Mouse (Mus musculus): ENCODE data around the gene Slc43a2.
"Not testable (repeated sequence)": the region's sequence is repeated elsewhere in the genome, so short reads cannot be mapped to it uniquely, and the experiment has no call there.

Slc43a2 gene

GRCm38 (mm10) chr11:75551961-75552441 is 20.5 kb downstream of the Slc43a2 start:
- no peak for DNase-seq

- no peak for DNase-seq
Measured at GRCm38 (mm10) chr11:75552906-75553482, 21.5 kb downstream of the Slc43a2 start.

GRCm38 (mm10) chr11:75556006-75556405 is 24.5 kb downstream of the Slc43a2 start:
- not testable (repeated sequence) for DNase-seq

- DNase-seq: no peak
Measured at GRCm38 (mm10) chr11:75557142-75557541, 25.6 kb downstream of the Slc43a2 start.

GRCm38 (mm10) chr11:75558101-75558500 is 26.6 kb downstream of the Slc43a2 start:
- no peak for DNase-seq

- no peak for DNase-seq
Measured at GRCm38 (mm10) chr11:75559870-75560504, 28.5 kb downstream of the Slc43a2 start.

GRCm38 (mm10) chr11:75560530-75561409 is 29.3 kb downstream of the Slc43a2 start:
- no peak for DNase-seq

GRCm38 (mm10) chr11:75561410-75561791 is 29.9 kb downstream of the Slc43a2 start:
- no peak for DNase-seq

- no peak for DNase-seq
Measured at GRCm38 (mm10) chr11:75562840-75563239, 31.3 kb downstream of the Slc43a2 start.

- no peak for DNase-seq
Measured at GRCm38 (mm10) chr11:75563851-75564548, 32.5 kb downstream of the Slc43a2 start.

- no peak for DNase-seq
Measured at GRCm38 (mm10) chr11:75565849-75566248, 34.4 kb downstream of the Slc43a2 start.

- DNase-seq: no peak
Measured at GRCm38 (mm10) chr11:75566276-75567196, 35.0 kb downstream of the Slc43a2 start.

- no peak for DNase-seq
Measured at GRCm38 (mm10) chr11:75567346-75568114, 36.0 kb downstream of the Slc43a2 start.

GRCm38 (mm10) chr11:75568115-75568511 is 36.6 kb downstream of the Slc43a2 start:
- no peak for DNase-seq

- DNase-seq: no peak
Measured at GRCm38 (mm10) chr11:75568962-75569361, 37.5 kb downstream of the Slc43a2 start.

GRCm38 (mm10) chr11:75570375-75571125 is 39.1 kb downstream of the Slc43a2 start:
- DNase-seq: no peak

- peak; percentile 47 for DNase-seq
Measured at GRCm38 (mm10) chr11:75571126-75571990, 39.9 kb downstream of the Slc43a2 start.

- DNase-seq: no peak
Measured at GRCm38 (mm10) chr11:75572301-75572791, 40.9 kb downstream of the Slc43a2 start.

Data from liver (tissue).